Mouse (Mus musculus) midbrain, embryonic 10.5 days (tissue): ENCODE measurements around the gene Tgfbi. TPM values are rescaled to one million over a fixed set of nuclear protein-coding genes. Genes with fewer than 3 reads are reported as not detected.

ENCODE experiments used
- DNase-seq: peaks from one replicate; pipeline ENCODE4 v3.0.0-alpha.2; 2017; ENCODE audit warnings: low spot score
- H3K27ac ChIP-seq: fragments of 300-500 bp; sonication (generic); replicated peaks from 2 replicates; pipeline ENCODE4 v1.5.1; 2016; ENCODE audit warnings: mild to moderate bottlenecking
- H3K27me3 ChIP-seq: fragments of 300-500 bp; sonication (generic); 2 replicates; pipeline ENCODE4 v1.6.1; 2016; ENCODE audit warnings: low read depth, mild to moderate bottlenecking; ENCODE audit not compliant: poor library complexity, severe bottlenecking
- H3K36me3 ChIP-seq: fragments of 300-500 bp; sonication (generic); 2 replicates; pipeline ENCODE4 v1.6.1; 2016; ENCODE audit warnings: mild to moderate bottlenecking, moderate library complexity
- H3K4me1 ChIP-seq: fragments of 300-500 bp; sonication (generic); 2 replicates; pipeline ENCODE4 v1.6.1; 2016
- H3K4me3 ChIP-seq: fragments of 300-500 bp; sonication (generic); 2 replicates; pipeline ENCODE4 v1.5.1; 2016; ENCODE audit warnings: mild to moderate bottlenecking, moderate library complexity
- H3K9me3 ChIP-seq: fragments of 300-500 bp; sonication (generic); replicated peaks from 2 replicates; pipeline ENCODE4 v1.6.1; 2016; ENCODE audit warnings: mild to moderate bottlenecking
- WGBS: fragments of 180-500 bp; shearing (Covaris S2); methylation state at CpG from one replicate; pipeline ENCODE4 v1.1.7; 2016; 5-methylcytosine and 5-hydroxymethylcytosine counted together
- polyA plus RNA-seq: library from polyadenylated mRNA; unstranded; fragments of >200 nt; fragmentation: Nextera tagmentation; extraction: Ambion mirVana; gene quantifications from 2 replicates; pipeline ENCODE4 v1.2.1, GENCODE M21; 2016

The Tgfbi gene
- polyA plus RNA-seq, 1 experiment from 2014 or later: 23.2 TPM

- Histone ChIP-seq H3K27me3 (peaks cover 20% of the 10 kb centered on the region), H3K9me3 (no peaks in the 10 kb centered on the region), H3K4me3 (no peak overlapping the region), H3K36me3 (no peaks in the 10 kb centered on the region), H3K27ac (no peak overlapping the region), H3K4me1 (peaks cover 41% of the 10 kb centered on the region)
- no peak for DNase-seq
- WGBS: 93% methylated on average over 2 of the region's 2 CpGs
These were observed 7.9 kb downstream of the Tgfbi start for GRCm38 (mm10) chr13:56617197-56617596.

DNA sequence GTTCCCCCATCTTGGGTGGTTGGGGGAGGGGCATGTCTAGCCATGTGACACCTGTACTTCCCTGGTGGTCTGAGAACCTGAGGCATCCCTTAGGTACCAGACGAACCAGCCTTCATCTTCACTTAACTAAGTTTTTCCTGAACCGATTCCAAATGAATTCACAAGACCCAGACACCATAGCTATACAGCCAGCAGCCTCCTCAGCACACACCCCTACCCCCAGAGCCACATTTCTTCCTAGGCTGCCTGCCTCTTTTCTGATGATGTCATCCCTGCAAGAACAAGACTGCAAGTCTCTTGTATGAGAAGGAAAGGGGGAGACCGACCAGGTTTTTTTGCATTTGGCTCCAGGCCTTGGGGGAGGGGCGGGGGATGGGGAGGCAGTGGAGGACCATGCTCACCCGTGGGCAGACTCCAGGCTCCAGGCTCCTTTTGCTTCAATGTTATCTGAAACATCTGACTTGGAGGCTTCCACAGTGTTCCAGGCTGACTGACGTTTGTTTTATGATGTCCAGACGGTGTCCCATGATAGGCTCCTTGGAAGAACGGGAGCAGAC, 13.0 kb downstream of the Tgfbi start:
- WGBS: 72% methylated on average over 8 of the region's 8 CpGs
- no peaks in the 10 kb centered on the region for H3K9me3 ChIP-seq
- no peak overlapping the region for H3K27ac ChIP-seq
- H3K4me3 ChIP-seq: no peak overlapping the region
- H3K27me3 ChIP-seq: 0 out of 2 replicates have a peak, but pooled peaks cover 5% of the 10 kb centered on the region
- no peaks in the 10 kb centered on the region for H3K36me3 ChIP-seq
- H3K4me1 ChIP-seq: peaks cover 22% of the 10 kb centered on the region
- DNase-seq: no peak

GRCm38 (mm10) chr13:56626524-56626923, 17.2 kb downstream of the Tgfbi start:
- H3K9me3 ChIP-seq: no peaks in the 10 kb centered on the region
- peaks cover 18% of the 10 kb centered on the region for H3K4me1 ChIP-seq
- no peaks in the 10 kb centered on the region for H3K36me3 ChIP-seq
- H3K27me3 ChIP-seq: no peaks in the 10 kb centered on the region
- no peak overlapping the region for H3K27ac ChIP-seq
- WGBS: 86% methylated on average over 6 of the region's 6 CpGs
- no peak overlapping the region for H3K4me3 ChIP-seq
- no peak for DNase-seq

- no peaks in the 10 kb centered on the region for H3K9me3 ChIP-seq
- no peak overlapping the region for H3K4me3 ChIP-seq
- H3K36me3 ChIP-seq: no peaks in the 10 kb centered on the region
- 87% methylated on average over 4 of the region's 4 CpGs for WGBS
- H3K27ac ChIP-seq: no peak overlapping the region
- H3K27me3 ChIP-seq: no peaks in the 10 kb centered on the region
- DNase-seq: no peak
- H3K4me1 ChIP-seq: peaks cover 22% of the 10 kb centered on the region
These were observed 20.8 kb downstream of the Tgfbi start for GRCm38 (mm10) chr13:56630081-56630480.

GRCm38 (mm10) chr13:56630552-56630951, 21.2 kb downstream of the Tgfbi start:
- 70% methylated on average over 6 of the region's 6 CpGs for WGBS
- no peak for DNase-seq
- no peak overlapping the region for H3K27ac ChIP-seq
- H3K4me1 ChIP-seq: peaks cover 24% of the 10 kb centered on the region
- H3K27me3 ChIP-seq: no peaks in the 10 kb centered on the region
- no peak overlapping the region for H3K4me3 ChIP-seq
- H3K9me3 ChIP-seq: no peaks in the 10 kb centered on the region
- no peaks in the 10 kb centered on the region for H3K36me3 ChIP-seq

DNA sequence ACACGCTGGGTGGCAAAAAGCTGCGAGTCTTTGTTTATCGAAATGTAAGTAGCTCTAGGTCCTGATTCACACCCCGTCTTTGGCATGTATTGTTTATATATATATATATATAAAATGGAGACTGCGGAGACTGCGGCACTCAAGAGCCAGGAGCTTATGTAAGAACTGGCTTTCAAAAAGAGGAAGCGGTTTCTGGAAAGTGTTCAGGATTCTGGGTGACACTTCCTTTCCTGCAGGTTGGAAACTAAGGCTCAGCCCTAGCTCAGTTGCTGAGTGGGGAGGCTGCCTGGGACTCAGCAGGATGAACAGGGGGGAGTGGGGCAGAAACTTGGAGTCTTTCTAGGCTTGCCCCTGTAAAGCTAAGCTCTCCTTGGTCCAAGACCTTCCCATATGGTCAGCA, 22.0 kb downstream of the Tgfbi start:
- Histone ChIP-seq H3K9me3 (no peaks in the 10 kb centered on the region), H3K27me3 (no peaks in the 10 kb centered on the region), H3K27ac (no peak overlapping the region), H3K4me3 (no peak overlapping the region), H3K4me1 (peaks cover 24% of the 10 kb centered on the region), H3K36me3 (no peaks in the 10 kb centered on the region)
- DNase-seq: no peak
- WGBS: 94% methylated on average over 7 of the region's 7 CpGs

DNA sequence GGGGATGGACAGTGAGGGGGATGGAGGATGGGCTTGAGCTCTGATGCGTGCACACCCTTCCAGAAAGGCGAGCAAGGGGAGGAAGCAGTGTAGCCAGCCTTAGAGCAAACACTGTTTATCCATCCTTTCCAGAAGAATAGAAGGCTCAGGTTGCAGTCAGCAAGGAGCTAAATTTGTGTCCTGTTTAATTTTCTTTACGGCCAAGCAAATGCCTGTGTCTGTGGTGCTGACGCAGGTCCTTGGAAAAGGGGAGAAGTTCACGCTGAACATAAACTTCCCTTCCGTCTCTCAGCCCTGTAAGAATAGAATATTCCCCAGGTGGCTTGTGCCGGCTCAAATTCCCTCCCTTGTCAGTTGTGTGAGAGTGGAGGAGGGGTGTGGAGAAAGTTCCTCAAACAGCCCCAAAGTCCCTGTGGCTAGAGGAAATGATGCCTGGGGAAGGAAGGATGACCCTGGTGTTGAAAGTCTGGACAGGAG, 24.9 kb downstream of the Tgfbi start:
- no peaks in the 10 kb centered on the region for H3K9me3 ChIP-seq
- no peak overlapping the region for H3K4me3 ChIP-seq
- no peak for DNase-seq
- H3K27ac ChIP-seq: 0 out of 2 replicates have a peak overlapping the region, but pooled peaks have one; percentile 23
- H3K36me3 ChIP-seq: no peaks in the 10 kb centered on the region
- H3K27me3 ChIP-seq: no peaks in the 10 kb centered on the region
- peaks cover 27% of the 10 kb centered on the region for H3K4me1 ChIP-seq
- WGBS: 28% methylated on average over 7 of the region's 7 CpGs

GRCm38 (mm10) chr13:56634920-56635319, 25.6 kb downstream of the Tgfbi start:
- WGBS: 79% methylated on average over 7 of the region's 7 CpGs

GRCm38 (mm10) chr13:56637027-56637426, 27.7 kb downstream of the Tgfbi start:
- Histone ChIP-seq H3K27me3 (no peaks in the 10 kb centered on the region), H3K4me1 (peaks cover 22% of the 10 kb centered on the region), H3K36me3 (no peaks in the 10 kb centered on the region), H3K4me3 (no peak overlapping the region), H3K27ac (no peak overlapping the region), H3K9me3 (no peaks in the 10 kb centered on the region)
- 94% methylated on average over 8 of the region's 8 CpGs for WGBS
- DNase-seq: no peak

More at GRCm38 (mm10) chr13:56634920-56635319, 25.6 kb downstream of the Tgfbi start:
- 0 out of 2 replicates have a peak overlapping the region, but pooled peaks have one; percentile 23 for H3K27ac ChIP-seq
- no peaks in the 10 kb centered on the region for H3K36me3 ChIP-seq
- no peaks in the 10 kb centered on the region for H3K27me3 ChIP-seq
- H3K4me3 ChIP-seq: no peak overlapping the region
- H3K9me3 ChIP-seq: no peaks in the 10 kb centered on the region
- H3K4me1 ChIP-seq: peaks cover 27% of the 10 kb centered on the region
- DNase-seq: no peak

DNA sequence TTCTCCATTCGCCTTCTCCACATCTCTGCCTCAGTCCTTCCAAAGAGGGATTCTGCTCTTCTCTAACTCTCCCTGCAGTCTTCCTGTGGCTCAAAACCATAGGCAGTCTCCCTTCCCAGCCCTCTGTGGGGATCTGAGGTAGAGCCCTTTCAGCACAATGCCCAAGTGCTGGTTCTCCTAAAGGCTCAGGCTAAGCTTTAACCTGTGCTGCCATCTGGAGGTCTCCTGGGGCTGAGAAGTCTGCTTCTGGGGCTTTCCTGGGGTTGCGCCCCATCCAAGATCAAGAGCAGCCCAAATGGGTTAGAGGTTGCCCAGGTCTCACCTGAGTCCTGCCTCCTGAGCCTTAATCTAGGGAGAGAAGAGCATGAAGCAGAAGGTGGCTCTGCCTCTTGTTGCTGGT, 32.4 kb downstream of the Tgfbi start:
- DNase-seq: peak; percentile 25
- H3K27me3 ChIP-seq: no peaks in the 10 kb centered on the region
- H3K9me3 ChIP-seq: no peaks in the 10 kb centered on the region
- WGBS: 81% methylated on average over 2 of the region's 2 CpGs
- H3K4me1 ChIP-seq: 0 out of 2 replicates have a peak, but pooled peaks cover 8% of the 10 kb centered on the region
- no peak overlapping the region for H3K4me3 ChIP-seq
- H3K27ac ChIP-seq: 0 out of 2 replicates have a peak overlapping the region, but pooled peaks have one; percentile 28
- H3K36me3 ChIP-seq: no peaks in the 10 kb centered on the region

DNA sequence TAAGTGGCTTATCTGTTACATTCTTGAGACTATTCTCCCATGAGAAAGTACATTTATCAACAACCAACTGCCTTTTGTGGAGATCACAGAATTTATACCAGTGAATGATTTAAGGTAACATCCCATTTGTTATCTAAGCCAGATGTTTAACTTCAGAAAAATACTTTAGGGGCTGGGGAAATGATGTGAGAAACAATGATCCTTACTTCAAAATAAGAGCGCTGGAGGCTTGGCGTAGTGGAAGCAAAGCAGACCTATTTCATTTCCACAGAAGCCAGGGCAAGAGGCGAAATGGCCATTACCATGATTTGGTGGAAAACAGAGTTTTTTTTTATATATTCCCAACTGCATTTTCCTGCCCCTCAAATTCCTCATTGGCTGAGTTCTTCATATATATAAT, 34.7 kb downstream of the Tgfbi start:
- H3K4me1 ChIP-seq: peaks cover 12% of the 10 kb centered on the region
- no peaks in the 10 kb centered on the region for H3K36me3 ChIP-seq
- 91% methylated on average over 3 of the region's 3 CpGs for WGBS
- H3K9me3 ChIP-seq: no peaks in the 10 kb centered on the region
- no peak overlapping the region for H3K27ac ChIP-seq
- H3K4me3 ChIP-seq: no peak overlapping the region
- H3K27me3 ChIP-seq: no peaks in the 10 kb centered on the region
- DNase-seq: no peak

DNA sequence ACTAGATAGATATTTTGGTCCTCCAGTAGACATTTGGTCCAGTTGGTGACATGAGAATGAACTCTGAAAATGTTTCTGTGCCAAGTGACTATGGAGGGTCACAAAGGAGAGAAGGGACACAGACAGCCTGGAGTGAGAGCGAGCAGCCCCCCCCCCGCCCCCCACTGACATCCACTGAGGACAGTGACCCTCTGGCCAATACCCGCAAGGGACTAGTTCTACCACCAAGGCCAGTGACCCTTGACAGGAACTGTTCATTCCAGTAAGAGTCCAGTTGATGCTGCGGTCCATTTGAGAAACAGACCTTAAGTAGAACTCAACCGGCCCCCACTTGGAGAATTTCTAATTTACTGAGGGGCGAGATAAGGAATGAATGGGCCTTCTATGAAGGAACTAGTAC, 36.4 kb downstream of the Tgfbi start:
- Histone ChIP-seq H3K27me3 (no peaks in the 10 kb centered on the region), H3K36me3 (no peaks in the 10 kb centered on the region), H3K9me3 (no peaks in the 10 kb centered on the region), H3K27ac (no peak overlapping the region), H3K4me3 (no peak overlapping the region), H3K4me1 (peaks cover 12% of the 10 kb centered on the region)
- DNase-seq: no peak
- WGBS: 92% methylated on average over 6 of the region's 6 CpGs

GRCm38 (mm10) chr13:56647597-56648405, 38.5 kb downstream of the Tgfbi start:
- no peaks in the 10 kb centered on the region for H3K27me3 ChIP-seq
- H3K36me3 ChIP-seq: no peaks in the 10 kb centered on the region
- H3K4me1 ChIP-seq: peaks cover 12% of the 10 kb centered on the region
- peak; percentile 41 for DNase-seq
- 79% methylated on average over 10 of the region's 10 CpGs for WGBS
- H3K9me3 ChIP-seq: no peaks in the 10 kb centered on the region
- no peak overlapping the region for H3K4me3 ChIP-seq
- H3K27ac ChIP-seq: peak overlapping the region; percentile 50
